Mouse (Mus musculus): ENCODE results near the gene Vac14.

Vac14 gene

DNA sequence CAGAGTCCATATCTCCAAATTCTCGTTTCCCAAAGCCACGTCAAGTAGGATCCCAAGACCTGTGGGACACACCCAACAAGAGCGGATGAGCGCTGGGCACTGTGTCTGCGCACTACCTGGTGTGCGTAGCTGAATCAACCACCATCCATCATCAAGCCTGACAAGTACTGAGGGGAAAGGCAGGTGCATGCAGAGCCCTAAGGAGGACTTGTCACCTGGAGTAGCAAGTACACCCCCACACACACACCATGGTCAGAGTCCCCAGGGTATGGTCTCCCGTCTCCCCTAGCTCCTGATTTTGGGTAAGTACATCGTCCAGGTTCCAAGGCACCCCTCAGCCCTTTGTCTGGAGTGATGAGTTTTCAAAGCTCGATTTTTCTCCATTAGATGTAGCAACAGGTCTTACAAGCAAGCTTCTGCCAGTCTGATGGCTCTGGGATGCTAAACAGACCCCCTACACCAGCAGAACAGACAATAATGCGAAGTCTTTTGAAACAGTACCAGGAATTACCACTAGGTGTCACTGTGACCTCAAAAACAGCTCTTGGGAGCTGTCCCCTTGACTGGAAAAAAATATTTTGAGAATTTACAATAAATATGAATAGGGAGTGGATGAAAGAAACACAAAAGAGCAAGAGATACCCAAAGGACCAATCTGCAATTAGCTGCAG is 131.2 kb downstream of the Vac14 start:
- DNase-seq (ENCODE audit: low spot score in 2 of 2), result peak in 1 of 2 experiments; percentile 52

- no peak for DNase-seq (ENCODE audit: low spot score in 2 of 2)
Measured at GRCm38 (mm10) chr8:110750269-110750668, 131.9 kb downstream of the Vac14 start.

DNA sequence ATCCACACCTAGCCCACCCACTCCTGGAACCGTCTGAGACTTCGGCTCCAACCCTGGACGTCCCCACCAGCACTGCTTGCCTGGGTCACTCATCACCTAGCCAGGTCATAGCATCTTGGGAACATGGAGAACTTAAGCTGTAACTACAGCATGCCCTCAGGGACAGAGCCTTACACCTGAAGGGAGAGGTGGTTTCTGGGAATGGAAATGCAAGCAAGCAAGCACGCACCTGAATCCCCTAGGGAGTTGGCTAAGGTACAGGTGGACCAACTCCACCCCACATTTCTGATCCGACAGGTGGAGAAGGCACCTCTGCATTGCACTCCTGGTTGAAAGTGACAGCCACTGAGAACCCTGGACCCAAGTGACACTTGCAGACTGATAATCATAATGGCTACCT is 133.1 kb downstream of the Vac14 start:
- no peak for DNase-seq (ENCODE audit: low spot score in 2 of 2)

DNA sequence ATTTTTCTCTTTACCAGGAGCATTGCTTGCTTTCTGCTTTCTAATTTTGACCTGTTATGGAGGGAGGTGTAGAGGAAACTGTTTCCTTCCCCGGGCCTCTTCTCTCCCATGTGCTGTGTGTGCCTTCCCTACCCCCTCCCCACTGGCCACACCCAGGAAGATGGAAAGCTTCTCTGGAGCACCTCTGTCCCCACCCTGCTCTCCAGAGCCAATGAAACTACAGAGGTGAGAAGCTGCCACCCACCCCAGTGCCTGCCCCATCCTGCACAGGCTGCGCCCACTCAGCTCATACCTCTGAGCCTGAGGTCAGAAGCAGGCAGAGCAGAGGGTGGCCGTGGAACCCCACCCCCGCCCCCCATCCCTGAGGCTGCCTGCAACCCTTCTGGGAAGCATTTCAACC is 136.3 kb downstream of the Vac14 start:
- peak; percentile 50 to 57 for DNase-seq (ENCODE audit: low spot score in 2 of 2)

GRCm38 (mm10) chr8:110755511-110756170 is 137.3 kb downstream of the Vac14 start:
- peak; percentile 66 to 82 for DNase-seq (ENCODE audit: low spot score in 2 of 2)

- DNase-seq (ENCODE audit: low spot score in 2 of 2), result no peak
Measured at GRCm38 (mm10) chr8:110756196-110756595, 137.8 kb downstream of the Vac14 start.

GRCm38 (mm10) chr8:110760280-110760940 is 142.0 kb downstream of the Vac14 start:
- DNase-seq (ENCODE audit: low spot score in 2 of 2), result no peak

DNA sequence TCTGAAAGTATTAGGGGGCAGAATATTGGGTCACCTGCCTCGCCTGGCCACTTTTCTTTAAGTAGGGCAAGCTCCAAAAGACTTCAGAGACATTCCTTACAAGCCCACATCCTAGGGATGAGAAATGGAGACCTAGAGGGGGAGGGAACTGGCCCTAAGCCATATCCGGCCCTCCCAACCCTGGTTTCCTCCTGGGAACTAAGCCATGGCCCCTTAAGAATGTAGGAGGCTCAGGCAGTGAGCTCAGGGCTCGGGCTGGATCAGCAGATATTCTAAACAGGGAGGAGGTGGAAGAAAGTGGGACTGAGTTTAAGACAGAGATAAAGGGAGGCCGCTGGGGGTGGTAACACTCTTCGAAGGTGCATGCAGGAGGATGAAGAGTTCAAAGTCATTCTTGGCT is 142.8 kb downstream of the Vac14 start:
- DNase-seq (ENCODE audit: low spot score in 2 of 2), result no peak

DNA sequence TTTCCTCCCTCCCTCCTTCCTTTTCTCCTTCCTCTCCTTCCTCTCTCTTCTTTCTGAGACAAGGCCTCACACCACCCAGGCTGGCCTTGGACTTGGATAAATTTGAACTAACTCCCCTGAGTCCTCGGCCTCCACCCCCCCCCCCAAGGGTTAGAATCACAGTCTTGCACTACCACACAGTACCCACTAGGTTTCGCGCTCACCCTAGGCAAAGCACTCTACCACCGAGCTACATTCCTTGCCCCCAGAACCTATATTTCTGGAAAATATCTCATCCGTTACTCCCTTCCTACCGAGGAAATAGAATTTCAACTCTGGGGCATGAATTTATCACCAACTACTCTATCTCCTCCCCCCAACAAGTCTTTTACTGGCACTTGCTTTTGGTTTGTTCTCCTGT is 143.6 kb downstream of the Vac14 start:
- no peak for DNase-seq (ENCODE audit: low spot score in 2 of 2)

- peak in 1 of 2 experiments; percentile 28 for DNase-seq (ENCODE audit: low spot score in 2 of 2)
Measured at GRCm38 (mm10) chr8:110764671-110765070, 146.3 kb downstream of the Vac14 start.

- DNase-seq (ENCODE audit: low spot score in 2 of 2), result no peak
Measured at GRCm38 (mm10) chr8:110767261-110767660, 148.9 kb downstream of the Vac14 start.

All from left cerebral cortex, adult 9 months (tissue).